Mouse (Mus musculus) midbrain, embryonic 15.5 days (tissue): Measurements from ENCODE around the gene Tcaim. TPM values are rescaled to one million over a fixed set of nuclear protein-coding genes. Genes with fewer than 3 reads are reported as not detected.
A peak's percentile ranks its signal among the peaks of the same experiment; 100 is the strongest.

ENCODE experiments used
- ATAC-seq: fragments of 200-750 bp; cut with Nextera tagmentation; replicated peaks from 2 replicates; pipeline ENCODE4 v1.8.0; 2017; ENCODE audit warnings: moderate TSS enrichment
- H3K27ac ChIP-seq: fragments of 300-500 bp; sonication (generic); 2 replicates; pipeline ENCODE4 v1.5.1; 2015; ENCODE audit warnings: mild to moderate bottlenecking, inconsistent platforms
- H3K27me3 ChIP-seq: fragments of 300-500 bp; sonication (generic); replicated peaks from 2 replicates; pipeline ENCODE4 v1.6.1; 2015; ENCODE audit warnings: inconsistent platforms
- H3K36me3 ChIP-seq: fragments of 300-500 bp; sonication (generic); replicated peaks from 2 replicates; pipeline ENCODE4 v1.6.1; 2015; ENCODE audit warnings: inconsistent platforms
- H3K4me1 ChIP-seq: fragments of 300-500 bp; sonication (generic); 2 replicates; pipeline ENCODE4 v1.6.1; 2015; ENCODE audit warnings: inconsistent platforms
- H3K4me2 ChIP-seq: fragments of 300-500 bp; sonication (generic); 2 replicates; pipeline ENCODE4 v1.6.1; 2015; ENCODE audit warnings: inconsistent platforms, mild to moderate bottlenecking, moderate library complexity
- H3K4me3 ChIP-seq: fragments of 300-500 bp; sonication (generic); 2 replicates; pipeline ENCODE4 v1.5.1; 2015; ENCODE audit warnings: mild to moderate bottlenecking, inconsistent platforms
- H3K9ac ChIP-seq: fragments of 300-500 bp; sonication (generic); 2 replicates; pipeline ENCODE4 v1.6.1; 2015; ENCODE audit warnings: mild to moderate bottlenecking, inconsistent platforms
- H3K9me3 ChIP-seq: fragments of 300-500 bp; sonication (generic); 2 replicates; pipeline ENCODE4 v1.6.1; 2016; ENCODE audit warnings: inconsistent platforms
- WGBS: fragments of 180-500 bp; shearing (Covaris S2); methylation state at CpG from one replicate; pipeline ENCODE4 v1.1.7; 2015; ENCODE audit warnings: mixed read lengths; 5-methylcytosine and 5-hydroxymethylcytosine counted together
- polyA plus RNA-seq: library from polyadenylated mRNA; unstranded; fragments of >200 nt; fragmentation: Nextera tagmentation; extraction: Ambion mirVana; gene quantifications from 2 replicates; pipeline ENCODE4 v1.2.1, GENCODE M21; 2015

Gene Tcaim
- polyA plus RNA-seq: 9.1 and 9.3 TPM in 2 replicates

GRCm38 (mm10) chr9:122805053-122805844 is at the start of gene Tcaim:
Gene Tcaim, plus strand, starts transcription at chr9:122805539.
- Histone ChIP-seq H3K4me3 (peak within 1 kb of the TSS; percentile 75), H3K9me3 (no peaks in the 10 kb centered on the region), H3K9ac (peak within 1 kb of the TSS; percentile 86), H3K27me3 (no peaks in the 10 kb centered on the region; the same call in 1 of the 2 replicates), H3K4me2 (peak within 1 kb of the TSS; percentile 96), H3K36me3 (no peaks in the 10 kb centered on the region; the same call in 1 of the 2 replicates), H3K4me1 (peaks cover 17% of the 10 kb centered on the region), H3K27ac (peak within 1 kb of the TSS; percentile 96)
- 7% methylated on average over 42 of the region's 42 CpGs for WGBS
- ATAC-seq: peak; percentile 99

GRCm38 (mm10) chr9:122757614-122758013 is 47.7 kb upstream of the Tcaim start:
- Histone ChIP-seq H3K27me3 (no peaks in the 10 kb centered on the region), H3K9me3 (no peaks in the 10 kb centered on the region), H3K4me3 (no peak overlapping the region), H3K27ac (no peak overlapping the region), H3K36me3 (no peaks in the 10 kb centered on the region), H3K4me2 (no peak overlapping the region), H3K4me1 (no peaks in the 10 kb centered on the region), H3K9ac (no peak overlapping the region)
- no peak for ATAC-seq
- 57% methylated on average over 2 of the region's 2 CpGs for WGBS

- Histone ChIP-seq H3K4me1 (no peaks in the 10 kb centered on the region), H3K9ac (no peak overlapping the region), H3K9me3 (no peaks in the 10 kb centered on the region), H3K27me3 (no peaks in the 10 kb centered on the region), H3K27ac (no peak overlapping the region), H3K4me2 (no peak overlapping the region), H3K36me3 (no peaks in the 10 kb centered on the region), H3K4me3 (no peak overlapping the region)
- no peak for ATAC-seq
Observed at GRCm38 (mm10) chr9:122760111-122760510, 45.2 kb upstream of the Tcaim start.

- Histone ChIP-seq H3K27me3 (no peaks in the 10 kb centered on the region), H3K36me3 (no peaks in the 10 kb centered on the region), H3K9me3 (no peaks in the 10 kb centered on the region), H3K4me2 (no peak overlapping the region), H3K4me1 (no peaks in the 10 kb centered on the region), H3K27ac (no peak overlapping the region), H3K9ac (no peak overlapping the region), H3K4me3 (no peak overlapping the region)
- 88% methylated on average over 5 of the region's 5 CpGs for WGBS
- no peak for ATAC-seq
Observed at GRCm38 (mm10) chr9:122785231-122785630, 20.1 kb upstream of the Tcaim start.

- Histone ChIP-seq H3K27ac (no peak overlapping the region), H3K4me1 (no peaks in the 10 kb centered on the region), H3K4me3 (no peak overlapping the region), H3K36me3 (no peaks in the 10 kb centered on the region), H3K4me2 (no peak overlapping the region), H3K9ac (no peak overlapping the region), H3K9me3 (no peaks in the 10 kb centered on the region), H3K27me3 (no peaks in the 10 kb centered on the region)
- WGBS: 90% methylated on average over 1 of the region's 1 CpGs
- no peak for ATAC-seq
Observed at GRCm38 (mm10) chr9:122786534-122786933, 18.8 kb upstream of the Tcaim start.

- ATAC-seq: no peak
- WGBS: 13% methylated on average over 10 of the region's 10 CpGs
Observed at GRCm38 (mm10) chr9:122805845-122806341, 554 bp downstream of the Tcaim start.

GRCm38 (mm10) chr9:122807186-122807585 is 1.8 kb downstream of the Tcaim start:
- ATAC-seq: no peak
- Histone ChIP-seq H3K4me3 (no peak overlapping the region), H3K9me3 (no peaks in the 10 kb centered on the region), H3K27ac (no peak overlapping the region), H3K36me3 (no peaks in the 10 kb centered on the region; the same call in 1 of the 2 replicates), H3K4me1 (peaks cover 17% of the 10 kb centered on the region), H3K4me2 (no peak overlapping the region), H3K9ac (no peak overlapping the region), H3K27me3 (no peaks in the 10 kb centered on the region)
- WGBS: 91% methylated on average over 2 of the region's 2 CpGs

More at GRCm38 (mm10) chr9:122805845-122806341, 554 bp downstream of the Tcaim start:
- H3K4me3 ChIP-seq: peak overlapping the region; percentile 75
- H3K9ac ChIP-seq: peak overlapping the region; percentile 86
- peaks cover 17% of the 10 kb centered on the region for H3K4me1 ChIP-seq
- no peaks in the 10 kb centered on the region for H3K27me3 ChIP-seq
- no peaks in the 10 kb centered on the region; the same call in 1 of the 2 replicates for H3K36me3 ChIP-seq
- H3K27ac ChIP-seq: peak overlapping the region; percentile 96
- no peaks in the 10 kb centered on the region for H3K9me3 ChIP-seq
- peak overlapping the region; percentile 96 for H3K4me2 ChIP-seq

GRCm38 (mm10) chr9:122810212-122810611 is 4.9 kb downstream of the Tcaim start:
- no peak overlapping the region for H3K4me2 ChIP-seq
- H3K36me3 ChIP-seq: peaks cover 10% of the 10 kb centered on the region; the same call in 1 of the 2 replicates
- no peaks in the 10 kb centered on the region for H3K27me3 ChIP-seq
- H3K4me3 ChIP-seq: no peak overlapping the region
- no peak for ATAC-seq
- H3K4me1 ChIP-seq: peaks cover 12% of the 10 kb centered on the region
- 90% methylated on average over 3 of the region's 3 CpGs for WGBS
- H3K9me3 ChIP-seq: no peaks in the 10 kb centered on the region
- H3K9ac ChIP-seq: no peak overlapping the region
- H3K27ac ChIP-seq: no peak overlapping the region

GRCm38 (mm10) chr9:122812386-122812785 is 7.0 kb downstream of the Tcaim start:
- 91% methylated on average over 5 of the region's 5 CpGs for WGBS
- no peak overlapping the region for H3K4me2 ChIP-seq
- no peaks in the 10 kb centered on the region for H3K9me3 ChIP-seq
- no peaks in the 10 kb centered on the region for H3K27me3 ChIP-seq
- no peak overlapping the region for H3K4me3 ChIP-seq
- H3K27ac ChIP-seq: no peak overlapping the region
- no peaks in the 10 kb centered on the region for H3K4me1 ChIP-seq
- H3K36me3 ChIP-seq: peaks cover 12% of the 10 kb centered on the region; the same call in 1 of the 2 replicates
- H3K9ac ChIP-seq: no peak overlapping the region
- ATAC-seq: no peak

GRCm38 (mm10) chr9:122814775-122815174 is 9.4 kb downstream of the Tcaim start:
- H3K4me1 ChIP-seq: no peaks in the 10 kb centered on the region
- WGBS: 97% methylated on average over 2 of the region's 2 CpGs
- H3K27me3 ChIP-seq: no peaks in the 10 kb centered on the region
- peaks cover 16% of the 10 kb centered on the region; the same call in 1 of the 2 replicates for H3K36me3 ChIP-seq
- no peaks in the 10 kb centered on the region for H3K9me3 ChIP-seq
- H3K4me2 ChIP-seq: no peak overlapping the region
- no peak overlapping the region for H3K4me3 ChIP-seq
- no peak overlapping the region for H3K27ac ChIP-seq
- ATAC-seq: no peak
- no peak overlapping the region for H3K9ac ChIP-seq

GRCm38 (mm10) chr9:122815239-122815851 is 10.0 kb downstream of the Tcaim start:
- Histone ChIP-seq H3K4me1 (no peaks in the 10 kb centered on the region), H3K27ac (no peak overlapping the region), H3K27me3 (no peaks in the 10 kb centered on the region), H3K9me3 (no peaks in the 10 kb centered on the region), H3K4me2 (no peak overlapping the region), H3K36me3 (peaks cover 19% of the 10 kb centered on the region), H3K4me3 (no peak overlapping the region), H3K9ac (no peak overlapping the region)
- WGBS: 93% methylated on average over 4 of the region's 4 CpGs
- no peak for ATAC-seq

GRCm38 (mm10) chr9:122823374-122824017 is 18.2 kb downstream of the Tcaim start:
- ATAC-seq: no peak
- no peak overlapping the region for H3K4me2 ChIP-seq
- peaks cover 50% of the 10 kb centered on the region for H3K36me3 ChIP-seq

More at GRCm38 (mm10) chr9:122823374-122824017, 18.2 kb downstream of the Tcaim start:
- Histone ChIP-seq H3K4me1 (no peaks in the 10 kb centered on the region), H3K9ac (no peak overlapping the region), H3K27me3 (no peaks in the 10 kb centered on the region), H3K4me3 (no peak overlapping the region), H3K9me3 (no peaks in the 10 kb centered on the region), H3K27ac (no peak overlapping the region)
- 86% methylated on average over 5 of the region's 5 CpGs for WGBS
